Mouse (Mus musculus) cerebellum, postnatal 14 days (tissue): ENCODE measurements around the gene Fam160a2.
"Not testable (repeated sequence)": the region's sequence is repeated elsewhere in the genome, so short reads cannot be mapped to it uniquely, and the experiment has no call there.

ENCODE experiments used
- DNase-seq, 2 experiments: peaks; one replicate each; pipeline ENCODE4 v3.0.0; 2021; ENCODE audit warnings: mixed read lengths in 2 of 2

Gene Fam160a2

GRCm38 (mm10) chr7:105390236-105390635, 9.6 kb downstream of the Fam160a2 start:
- no peak for DNase-seq

GRCm38 (mm10) chr7:105387696-105388095, 12.2 kb downstream of the Fam160a2 start:
- no peak for DNase-seq

DNA sequence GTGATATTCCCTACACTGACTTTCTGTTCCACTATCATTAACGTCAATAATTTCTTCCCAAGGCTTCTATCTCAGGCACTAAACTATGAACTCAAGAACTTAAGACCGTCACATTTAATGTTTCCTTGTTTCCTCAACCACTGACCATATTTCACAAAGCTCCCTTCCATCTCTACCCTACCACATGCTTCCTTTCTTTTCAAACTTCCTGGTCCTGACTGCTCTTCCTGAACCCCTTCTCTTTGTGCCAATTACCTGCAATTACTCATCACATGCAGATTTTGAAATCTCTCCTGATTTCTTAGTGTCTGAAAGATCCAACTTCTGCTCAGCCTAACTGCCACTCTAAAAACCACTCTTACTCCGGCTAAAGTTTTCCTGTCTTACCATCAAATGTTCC, 19.5 kb downstream of the Fam160a2 start:
- no peak for DNase-seq

DNA sequence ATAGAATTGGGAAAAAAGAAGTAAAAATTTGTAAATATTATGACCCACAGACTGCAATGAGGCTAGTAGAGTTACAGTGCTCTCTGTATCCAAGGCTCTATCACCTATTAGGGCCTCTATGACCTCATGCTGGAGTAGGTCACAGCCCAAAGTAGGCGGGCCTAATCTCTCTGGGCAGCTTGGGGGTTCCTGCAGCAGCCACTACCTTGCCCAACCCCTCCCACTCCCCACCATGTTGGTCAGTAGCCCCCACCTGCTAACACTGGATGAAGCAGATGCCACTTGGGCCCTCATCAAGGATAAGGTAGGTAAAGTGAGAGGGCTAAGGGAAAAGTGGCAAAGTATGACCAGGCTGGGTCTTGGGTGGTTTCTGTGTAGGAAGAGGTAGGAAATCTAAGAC, 25.0 kb downstream of the Fam160a2 start, which contains the start of gene Gm5901:
TSS of gene Gm5901 (plus strand) at position 173 of the 400 bp plus-strand sequence.
- no peak for DNase-seq

GRCm38 (mm10) chr7:105373976-105374375, 25.9 kb downstream of the Fam160a2 start:
- no peak for DNase-seq

- DNase-seq, result peak; percentile 58 to 59
Measured at GRCm38 (mm10) chr7:105373509-105373908, 26.3 kb downstream of the Fam160a2 start.

DNA sequence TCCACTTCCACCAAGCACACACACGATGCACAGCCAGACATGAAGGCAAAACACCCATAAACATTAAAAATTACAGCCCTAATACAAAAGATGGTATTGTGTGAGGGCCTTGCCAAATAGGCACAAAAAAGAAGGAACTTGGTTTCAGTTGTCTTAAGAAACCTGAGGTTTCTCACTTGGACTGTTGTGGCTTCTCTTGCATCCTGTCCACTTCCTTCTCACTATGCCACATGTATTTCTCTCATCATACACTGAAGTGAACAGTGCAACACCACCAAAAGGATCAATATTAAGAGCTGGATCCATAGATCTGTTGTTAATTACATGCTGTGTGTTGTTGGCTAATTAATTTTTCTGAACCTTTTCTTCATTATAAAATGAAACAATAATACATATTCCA, 26.9 kb downstream of the Fam160a2 start:
- no peak for DNase-seq

DNA sequence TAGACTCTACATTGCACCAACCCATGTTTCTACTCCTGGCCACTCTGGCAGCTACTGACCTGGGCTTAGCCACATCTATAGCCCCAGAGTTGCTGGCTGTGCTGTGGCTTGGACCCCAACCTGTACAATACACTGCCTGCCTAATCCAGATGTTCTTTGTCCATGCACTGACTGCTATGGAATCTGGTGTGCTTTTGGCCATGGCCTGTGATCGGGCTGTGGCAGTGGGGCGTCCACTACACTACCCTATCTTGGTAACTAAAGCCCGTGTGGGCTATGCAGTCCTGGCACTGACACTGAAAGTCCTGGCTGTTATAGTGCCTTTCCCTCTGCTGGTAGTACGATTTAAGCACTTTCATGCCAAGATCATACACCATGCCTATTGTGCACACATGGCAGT, 31.3 kb downstream of the Fam160a2 start:
- DNase-seq, result no peak

DNA sequence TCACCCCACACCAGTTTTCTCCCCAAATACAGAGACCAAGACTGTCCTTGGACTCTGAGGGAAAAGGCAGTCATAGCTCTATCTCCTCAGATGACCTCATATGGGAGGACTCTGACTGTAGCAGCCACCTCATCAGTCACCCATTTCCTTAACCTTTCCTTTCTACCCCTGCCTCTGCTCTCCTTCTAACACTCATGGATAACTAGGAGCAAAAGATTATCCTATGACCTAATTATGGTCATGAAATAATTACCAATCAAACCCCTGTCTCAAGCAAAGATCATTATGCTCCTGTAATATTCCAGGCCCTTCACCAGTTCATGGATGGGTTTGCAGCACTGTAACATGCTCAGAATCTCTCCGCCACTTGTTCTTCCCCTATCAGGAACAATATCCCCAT, 31.9 kb downstream of the Fam160a2 start, which contains the start of gene Olfr692:
TSS of gene Olfr692 (plus strand) at position 301 of the 400 bp plus-strand sequence.
- DNase-seq, result no peak

DNA sequence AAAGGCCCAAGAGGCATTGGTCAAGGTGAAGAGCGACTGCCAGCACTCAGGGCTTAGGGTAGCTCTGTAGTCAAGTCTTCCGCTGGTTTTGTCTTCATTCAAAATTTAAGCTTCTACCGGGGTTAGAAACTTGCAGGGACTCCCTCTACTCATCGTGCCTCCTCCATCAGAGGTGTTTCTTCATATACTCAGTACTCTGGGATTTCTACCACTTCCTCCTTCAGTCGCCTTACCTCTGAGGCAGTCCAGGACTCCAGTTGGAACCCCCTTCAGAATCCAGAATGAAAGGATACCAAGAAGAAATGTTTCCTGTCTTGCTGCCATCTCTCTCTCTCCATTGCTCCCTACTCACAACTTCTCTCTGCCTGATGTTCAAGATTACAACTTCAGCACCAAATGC, 32.6 kb downstream of the Fam160a2 start:
- no peak for DNase-seq

DNA sequence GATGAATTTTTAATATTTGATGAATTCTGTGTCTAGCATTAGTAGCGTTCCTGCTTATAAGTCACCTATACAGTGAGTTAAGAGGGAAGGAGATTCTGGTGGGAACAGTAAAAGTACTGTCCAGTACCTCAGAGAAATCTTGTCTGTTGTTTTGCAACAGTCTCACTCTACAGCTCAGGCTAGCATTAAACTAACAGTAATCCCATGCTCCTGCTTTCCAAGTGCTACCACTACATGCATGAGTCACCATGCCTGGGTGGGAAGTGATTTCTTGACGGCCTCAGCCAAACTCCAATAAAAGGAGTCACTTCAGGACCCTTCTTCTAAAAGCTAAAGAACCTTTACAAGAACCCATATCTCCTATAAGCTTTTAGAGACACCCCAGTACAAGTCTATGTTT, 38.1 kb downstream of the Fam160a2 start:
- no peak for DNase-seq

- not testable (repeated sequence) for DNase-seq
Measured at GRCm38 (mm10) chr7:105356487-105356886, 43.4 kb downstream of the Fam160a2 start.

- not testable (repeated sequence) for DNase-seq
Measured at GRCm38 (mm10) chr7:105356064-105356463, 43.8 kb downstream of the Fam160a2 start.

DNA sequence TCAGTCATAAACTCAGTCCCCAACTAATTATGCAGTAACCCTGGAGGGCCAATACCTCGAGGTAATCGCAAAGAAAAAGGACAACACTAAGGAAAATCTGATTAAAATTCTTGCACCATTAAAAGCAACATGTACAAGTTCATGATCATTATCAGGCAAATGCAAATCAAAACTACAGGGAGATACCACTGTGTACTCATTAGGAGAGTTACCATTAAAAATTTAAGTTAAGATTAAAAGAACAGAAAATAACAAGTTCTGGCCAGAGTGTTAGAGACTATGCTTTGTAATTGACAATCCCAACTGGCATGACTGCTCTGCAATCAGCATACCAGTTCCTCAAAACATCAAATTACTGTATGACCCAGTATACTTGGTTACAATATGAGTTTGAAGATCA, 57.1 kb downstream of the Fam160a2 start:
- no peak for DNase-seq

GRCm38 (mm10) chr7:105342170-105342569, 57.7 kb downstream of the Fam160a2 start, which contains the start of gene Olfr691:
TSS of gene Olfr691 (minus strand) at chr7:105342270.
- DNase-seq, result no peak

- DNase-seq, result no peak
Measured at GRCm38 (mm10) chr7:105334004-105334403, 65.8 kb downstream of the Fam160a2 start, which contains the start of gene Olfr690. TSS of gene Olfr690 (minus strand) at chr7:105334104.

GRCm38 (mm10) chr7:105325302-105325701, 74.6 kb downstream of the Fam160a2 start:
- no peak for DNase-seq
